Mouse (Mus musculus) lung, postnatal 0 days (tissue): ENCODE results near the gene Rpl11. TPM values are rescaled to one million over a fixed set of nuclear protein-coding genes. Genes with fewer than 3 reads are reported as not detected.

Source experiments
- ATAC-seq: fragments of 200-750 bp; cut with Nextera tagmentation; 2 replicates; pipeline ENCODE4 v1.8.0; 2017; ENCODE audit warnings: moderate library complexity
- DNase-seq: peaks from one replicate; pipeline ENCODE4 v3.0.0-alpha.2; 2016; ENCODE audit warnings: low spot score
- H3K27ac ChIP-seq: fragments of 300-500 bp; sonication (generic); 2 replicates; pipeline ENCODE4 v1.5.1; 2014; ENCODE audit warnings: antibody characterized with exemption, mild to moderate bottlenecking, low read length, mixed read lengths
- H3K27me3 ChIP-seq: fragments of 300-500 bp; sonication (generic); replicated peaks from 2 replicates; pipeline ENCODE4 v1.6.1; 2014; ENCODE audit warnings: low read length, mixed read lengths; ENCODE audit not compliant: insufficient read depth
- H3K36me3 ChIP-seq: fragments of 300-500 bp; sonication (generic); 2 replicates; pipeline ENCODE4 v1.6.1; 2014; ENCODE audit warnings: low read length, mixed read lengths; ENCODE audit not compliant: insufficient read depth
- H3K4me1 ChIP-seq: fragments of 300-500 bp; sonication (generic); 2 replicates; pipeline ENCODE4 v1.6.1; 2014; ENCODE audit warnings: antibody characterized with exemption, low read depth, low read length, mixed read lengths; ENCODE audit not compliant: insufficient read depth
- H3K4me2 ChIP-seq: fragments of 300-500 bp; sonication (generic); replicated peaks from 2 replicates; pipeline ENCODE4 v1.6.1; 2014; ENCODE audit warnings: low read depth, mild to moderate bottlenecking, low read length, moderate library complexity, mixed read lengths
- H3K4me3 ChIP-seq: fragments of 300-500 bp; sonication (generic); 2 replicates; pipeline ENCODE4 v1.5.1; 2014; ENCODE audit warnings: low read depth, low read length
- H3K9ac ChIP-seq: fragments of 300-500 bp; sonication (generic); replicated peaks from 2 replicates; pipeline ENCODE4 v1.6.1; 2014; ENCODE audit warnings: low read depth, mild to moderate bottlenecking
- H3K9me3 ChIP-seq: fragments of 300-500 bp; sonication (generic); 2 replicates; pipeline ENCODE4 v1.6.1; 2016; ENCODE audit warnings: low read length, mixed read lengths
- CTCF ChIP-seq: IDR thresholded peaks from 2 replicates; pipeline ENCODE4 v1.5.1; 2016; ENCODE audit warnings: antibody characterized with exemption, mild to moderate bottlenecking
- EP300 ChIP-seq: IDR thresholded peaks from 2 replicates; pipeline ENCODE4 v1.6.1; 2016; ENCODE audit warnings: antibody characterized with exemption, mild to moderate bottlenecking, control low read depth
- WGBS: fragments of 180-500 bp; shearing (Covaris S2); extraction: QIAGEN DNeasy Blood & Tissue Kit; methylation state at CpG from one replicate; pipeline ENCODE4 v1.1.7; 2014; 5-methylcytosine and 5-hydroxymethylcytosine counted together
- polyA plus RNA-seq: library from polyadenylated mRNA; unstranded; fragments of >200 nt; fragmentation: Nextera tagmentation; extraction: Ambion mirVana; gene quantifications from 2 replicates; pipeline ENCODE4 v1.2.1, GENCODE M21; 2015

Rpl11 gene
- polyA plus RNA-seq, 1 experiment from 2014 or later, result 355 TPM

GRCm38 (mm10) chr4:136006821-136007220 is 46.4 kb downstream of the Rpl11 start:
- H3K27ac ChIP-seq, result no peak overlapping the region
- no peaks in the 10 kb centered on the region for H3K27me3 ChIP-seq
- ATAC-seq (no peak), DNase-seq (peak; percentile 22)
- peaks cover 71% of the 10 kb centered on the region for H3K36me3 ChIP-seq
- 68% methylated on average over 3 of the region's 3 CpGs for whole genome bisulfite sequencing
- H3K4me2 ChIP-seq, result no peak overlapping the region
- H3K4me1 ChIP-seq, result no peaks in the 10 kb centered on the region
- H3K9me3 ChIP-seq, result no peaks in the 10 kb centered on the region
- H3K9ac ChIP-seq, result no peak overlapping the region
- no peak overlapping the region for H3K4me3 ChIP-seq
- TF ChIP-seq CTCF, result no peak
- TF ChIP-seq EP300, result no peak

DNA sequence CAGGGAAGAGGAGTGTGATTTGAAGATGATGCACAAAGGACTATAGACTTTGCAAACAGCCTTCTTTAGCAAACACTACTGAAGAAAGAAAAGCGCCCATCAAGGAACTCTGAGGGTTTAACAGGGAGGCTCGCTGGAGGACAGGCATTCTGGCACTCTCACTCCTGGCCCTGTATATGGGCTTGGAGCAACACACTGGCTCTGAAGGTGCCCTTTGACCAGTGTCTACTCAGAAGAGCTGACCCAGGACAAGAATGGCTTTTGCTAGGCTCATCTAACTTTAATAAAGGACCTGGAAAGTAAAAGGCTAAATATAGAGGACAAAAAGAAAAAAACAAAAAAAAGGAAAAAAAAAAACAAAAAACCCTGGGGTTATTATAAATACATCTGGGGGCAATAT is 48.3 kb downstream of the Rpl11 start:
- 78% methylated on average over 2 of the region's 2 CpGs for WGBS
- Histone ChIP-seq H3K36me3 (peaks cover 59% of the 10 kb centered on the region), H3K27ac (no peak overlapping the region), H3K4me1 (no peaks in the 10 kb centered on the region), H3K9me3 (no peaks in the 10 kb centered on the region), H3K27me3 (no peaks in the 10 kb centered on the region), H3K4me2 (no peak overlapping the region), H3K9ac (no peak overlapping the region), H3K4me3 (no peak overlapping the region)
- TF ChIP-seq CTCF (no peak), EP300 (no peak)
- ATAC-seq, result no peak
- no peak for DNase-seq

- 82% methylated on average over 5 of the region's 5 CpGs for WGBS
- no peak for ATAC-seq
- H3K27ac ChIP-seq, result no peak overlapping the region
Measured at GRCm38 (mm10) chr4:136004107-136004675, 49.0 kb downstream of the Rpl11 start.

DNA sequence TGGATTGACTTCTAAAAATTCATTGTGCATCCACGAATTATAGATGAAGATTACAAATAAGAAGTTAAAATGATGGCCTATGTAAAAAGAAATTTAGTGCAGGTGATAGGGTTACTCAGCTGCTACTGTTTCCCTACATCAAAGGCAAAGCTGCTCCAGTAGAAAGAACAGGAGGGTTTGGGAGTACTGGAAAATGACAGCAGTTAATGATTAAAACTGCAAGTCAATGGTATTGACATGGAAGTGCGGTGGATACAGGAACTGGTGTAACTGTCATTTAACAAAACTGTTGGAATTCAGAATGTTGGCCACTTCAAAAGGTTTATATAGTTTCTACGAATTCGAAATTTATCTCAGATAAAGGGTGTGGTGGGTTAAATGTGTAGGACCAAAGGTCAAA is 58.1 kb downstream of the Rpl11 start:
- no peaks in the 10 kb centered on the region for H3K27me3 ChIP-seq
- H3K9ac ChIP-seq, result no peak overlapping the region
- H3K27ac ChIP-seq, result no peak overlapping the region
- TF ChIP-seq CTCF (no peak), EP300 (no peak)
- no peaks in the 10 kb centered on the region for H3K36me3 ChIP-seq
- 74% methylated on average over 4 of the region's 4 CpGs for WGBS
- H3K9me3 ChIP-seq, result peaks cover 3% of the 10 kb centered on the region; the same call in 1 of the 2 replicates
- DNase-seq (no peak), ATAC-seq (no peak)
- no peaks in the 10 kb centered on the region for H3K4me1 ChIP-seq
- H3K4me2 ChIP-seq, result no peak overlapping the region
- no peak overlapping the region for H3K4me3 ChIP-seq

More at GRCm38 (mm10) chr4:136004107-136004675, 49.0 kb downstream of the Rpl11 start:
- no peak overlapping the region for H3K4me2 ChIP-seq
- no peak overlapping the region for H3K9ac ChIP-seq
- TF ChIP-seq CTCF (no peak), EP300 (no peak)
- DNase-seq, result no peak
- H3K9me3 ChIP-seq, result no peaks in the 10 kb centered on the region
- no peak overlapping the region for H3K4me3 ChIP-seq
- H3K27me3 ChIP-seq, result no peaks in the 10 kb centered on the region
- H3K4me1 ChIP-seq, result no peaks in the 10 kb centered on the region
- peaks cover 51% of the 10 kb centered on the region for H3K36me3 ChIP-seq

GRCm38 (mm10) chr4:135993941-135994340 is 59.3 kb downstream of the Rpl11 start:
- H3K4me1 ChIP-seq, result no peaks in the 10 kb centered on the region
- no peak for TF ChIP-seq CTCF
- TF ChIP-seq EP300, result no peak
- WGBS, result 94% methylated on average over 6 of the region's 6 CpGs
- no peaks in the 10 kb centered on the region for H3K27me3 ChIP-seq
- peaks cover 3% of the 10 kb centered on the region; the same call in 1 of the 2 replicates for H3K9me3 ChIP-seq
- no peak for ATAC-seq
- no peak overlapping the region for H3K27ac ChIP-seq
- H3K9ac ChIP-seq, result no peak overlapping the region
- no peak overlapping the region for H3K4me2 ChIP-seq
- H3K36me3 ChIP-seq, result no peaks in the 10 kb centered on the region
- H3K4me3 ChIP-seq, result no peak overlapping the region
- no peak for DNase-seq

DNA sequence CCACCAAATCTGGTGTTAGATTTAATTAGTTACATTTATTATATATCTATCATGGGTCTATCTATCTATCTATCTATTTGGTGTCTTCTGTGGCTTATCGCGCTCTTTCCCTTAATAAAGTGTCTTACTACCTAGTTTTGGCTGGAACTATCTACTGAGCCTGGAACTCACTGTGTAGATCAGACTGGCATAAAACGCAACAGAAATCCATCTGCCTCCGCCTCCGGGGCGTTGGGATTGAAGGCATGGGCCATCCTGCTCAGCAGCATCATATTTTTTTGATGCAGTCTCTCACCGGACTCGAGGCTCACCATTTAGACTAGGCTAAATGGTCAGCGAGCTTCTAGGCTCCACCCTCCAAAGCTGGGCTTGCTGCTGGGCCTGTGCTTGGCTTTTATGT is 65.5 kb downstream of the Rpl11 start:
- Histone ChIP-seq H3K27ac (peak overlapping the region; percentile 82; the same call in 1 of the 2 replicates), H3K36me3 (0 out of 2 replicates have a peak, but pooled peaks cover 6% of the 10 kb centered on the region), H3K4me3 (peak overlapping the region; percentile 95), H3K4me1 (peaks cover 8% of the 10 kb centered on the region; the same call in 1 of the 2 replicates), H3K9me3 (no peaks in the 10 kb centered on the region), H3K4me2 (peak overlapping the region; percentile 98), H3K27me3 (no peaks in the 10 kb centered on the region), H3K9ac (peak overlapping the region; percentile 92)
- TF ChIP-seq EP300 (no peak), CTCF (no peak)
- ATAC-seq (no peak), DNase-seq (no peak)
- 64% methylated on average over 9 of the region's 9 CpGs for WGBS
